Mouse (Mus musculus) intestine, embryonic 15.5 days (tissue): ENCODE results near the gene Cyp2d34. TPM values are rescaled to one million over a fixed set of nuclear protein-coding genes. Genes with fewer than 3 reads are reported as not detected.

Source experiments
- ATAC-seq: fragments of 200-750 bp; cut with Nextera tagmentation; 2 replicates; pipeline ENCODE4 v1.8.0; 2017; ENCODE audit warnings: moderate TSS enrichment, moderate library complexity
- H3K27ac ChIP-seq: fragments of 300-500 bp; sonication (generic); 2 replicates; pipeline ENCODE4 v1.5.1; 2015; ENCODE audit warnings: mild to moderate bottlenecking, inconsistent platforms
- H3K27me3 ChIP-seq: fragments of 300-500 bp; sonication (generic); replicated peaks from 2 replicates; pipeline ENCODE4 v1.6.1; 2015; ENCODE audit warnings: inconsistent platforms
- H3K36me3 ChIP-seq: fragments of 300-500 bp; sonication (generic); 2 replicates; pipeline ENCODE4 v1.6.1; 2015; ENCODE audit warnings: inconsistent platforms
- H3K4me1 ChIP-seq: fragments of 300-500 bp; sonication (generic); replicated peaks from 2 replicates; pipeline ENCODE4 v1.6.1; 2015; ENCODE audit warnings: inconsistent platforms
- H3K4me2 ChIP-seq: fragments of 300-500 bp; sonication (generic); replicated peaks from 2 replicates; pipeline ENCODE4 v1.6.1; 2015; ENCODE audit warnings: mild to moderate bottlenecking, inconsistent platforms
- H3K4me3 ChIP-seq: fragments of 300-500 bp; sonication (generic); replicated peaks from 2 replicates; pipeline ENCODE4 v1.5.1; 2015; ENCODE audit warnings: inconsistent platforms
- H3K9ac ChIP-seq: fragments of 300-500 bp; sonication (generic); 2 replicates; pipeline ENCODE4 v1.6.1; 2015; ENCODE audit warnings: inconsistent platforms
- H3K9me3 ChIP-seq: fragments of 300-500 bp; sonication (generic); 2 replicates; pipeline ENCODE4 v1.6.1; 2016; ENCODE audit warnings: inconsistent platforms
- WGBS: fragments of 180-500 bp; shearing (Covaris S2); methylation state at CpG from one replicate; pipeline ENCODE4 v1.1.7; 2015; 5-methylcytosine and 5-hydroxymethylcytosine counted together
- polyA plus RNA-seq: library from polyadenylated mRNA; unstranded; fragments of >200 nt; fragmentation: Nextera tagmentation; extraction: Ambion mirVana; gene quantifications from 2 replicates; pipeline ENCODE4 v1.2.1, GENCODE M21; 2015

Gene Cyp2d34
- polyA plus RNA-seq = not detected in 2 replicates

DNA sequence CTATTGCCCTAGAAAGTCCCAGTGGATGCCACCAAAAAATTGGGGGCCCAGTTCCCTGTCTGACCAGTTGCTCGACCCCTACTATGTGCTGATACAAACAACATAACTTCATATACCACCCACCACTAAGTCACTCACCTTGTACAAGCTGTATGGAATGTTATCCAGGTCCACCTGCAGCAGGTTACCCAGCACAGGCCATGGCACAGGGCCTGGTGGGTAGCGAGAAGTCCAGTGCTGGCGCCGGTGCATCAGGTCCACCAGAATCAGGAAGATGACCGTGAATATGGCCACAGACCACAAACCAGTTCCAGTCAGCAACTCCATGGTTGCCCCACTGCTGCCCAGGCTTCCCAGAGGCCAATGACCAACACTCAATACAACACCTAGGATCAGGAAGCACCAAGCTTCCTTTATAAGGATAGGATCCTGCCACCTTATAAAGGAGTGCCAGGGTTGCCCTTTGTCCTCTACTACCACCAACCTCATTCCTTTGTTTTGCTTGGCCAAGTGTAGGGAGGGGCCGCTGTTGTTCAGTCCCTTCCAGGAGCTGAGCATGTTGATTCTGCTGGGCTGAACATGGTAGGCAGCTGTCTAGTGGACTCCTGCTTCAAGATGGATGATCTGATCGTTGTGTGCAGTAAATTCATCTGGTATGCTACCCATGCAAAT lies at the start of gene Cyp2d34:
TSS of gene Cyp2d34 (minus strand) at position 416 of the 672 bp plus-strand sequence.
- H3K27ac ChIP-seq = no peak within 1 kb of the TSS
- H3K4me2 ChIP-seq = no peak within 1 kb of the TSS
- H3K27me3 ChIP-seq = no peaks in the 10 kb centered on the region
- no peaks in the 10 kb centered on the region for H3K36me3 ChIP-seq
- no peak for ATAC-seq
- H3K4me1 ChIP-seq = no peaks in the 10 kb centered on the region
- 89% methylated on average over 7 of the region's 7 CpGs for WGBS
- H3K9ac ChIP-seq = no peak within 1 kb of the TSS
- no peak within 1 kb of the TSS for H3K4me3 ChIP-seq
- H3K9me3 ChIP-seq = no peaks in the 10 kb centered on the region

DNA sequence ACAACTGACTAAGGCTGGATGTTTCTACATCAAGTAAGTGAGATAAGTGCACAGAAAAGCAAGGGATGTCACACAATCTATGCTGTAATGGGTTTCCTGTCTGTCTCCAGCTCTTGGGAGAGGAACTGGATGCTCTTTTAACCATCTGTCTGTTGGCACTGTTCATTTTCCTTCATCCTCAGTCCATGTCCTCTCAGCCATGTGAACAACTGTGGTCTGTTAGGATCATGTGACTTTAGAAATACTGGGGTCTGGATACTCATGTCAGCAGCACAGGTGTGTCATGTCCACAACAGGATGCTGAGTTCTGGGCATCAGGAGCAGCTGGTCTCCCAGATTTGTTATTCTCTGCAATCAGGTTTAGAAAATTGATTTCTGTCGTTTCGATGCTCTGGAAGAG lies 35.6 kb upstream of the Cyp2d34 start:
- Histone ChIP-seq H3K36me3 (no peaks in the 10 kb centered on the region), H3K27ac (no peak overlapping the region), H3K4me3 (no peak overlapping the region), H3K27me3 (no peaks in the 10 kb centered on the region), H3K9me3 (no peaks in the 10 kb centered on the region), H3K4me1 (no peaks in the 10 kb centered on the region), H3K9ac (no peak overlapping the region), H3K4me2 (no peak overlapping the region)
- WGBS = 73% methylated on average over 2 of the region's 2 CpGs
- no peak for ATAC-seq

DNA sequence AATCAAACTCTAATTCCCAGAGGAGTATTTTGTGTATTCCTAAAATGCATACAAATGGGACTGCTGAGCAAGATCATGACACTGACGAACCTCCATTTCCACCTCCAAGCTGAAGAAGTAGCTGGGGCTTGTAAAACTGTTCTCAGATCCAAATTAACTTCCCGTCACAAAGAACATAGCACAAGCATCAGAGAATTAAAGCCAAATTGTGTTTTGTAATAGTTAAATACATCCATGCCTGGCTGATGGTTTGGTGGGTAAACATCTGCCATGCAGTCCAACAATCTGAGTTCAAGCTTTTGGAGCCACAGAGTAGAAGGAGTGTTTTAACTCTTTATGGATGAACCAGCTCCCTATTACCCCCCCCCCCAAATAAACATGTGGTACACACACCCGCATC lies 23.6 kb upstream of the Cyp2d34 start:
- Histone ChIP-seq H3K4me3 (no peak overlapping the region), H3K9ac (no peak overlapping the region), H3K27me3 (no peaks in the 10 kb centered on the region), H3K4me1 (no peaks in the 10 kb centered on the region), H3K9me3 (no peaks in the 10 kb centered on the region), H3K27ac (no peak overlapping the region), H3K4me2 (no peak overlapping the region), H3K36me3 (no peaks in the 10 kb centered on the region)
- 72% methylated on average over 3 of the region's 3 CpGs for WGBS
- ATAC-seq = no peak

DNA sequence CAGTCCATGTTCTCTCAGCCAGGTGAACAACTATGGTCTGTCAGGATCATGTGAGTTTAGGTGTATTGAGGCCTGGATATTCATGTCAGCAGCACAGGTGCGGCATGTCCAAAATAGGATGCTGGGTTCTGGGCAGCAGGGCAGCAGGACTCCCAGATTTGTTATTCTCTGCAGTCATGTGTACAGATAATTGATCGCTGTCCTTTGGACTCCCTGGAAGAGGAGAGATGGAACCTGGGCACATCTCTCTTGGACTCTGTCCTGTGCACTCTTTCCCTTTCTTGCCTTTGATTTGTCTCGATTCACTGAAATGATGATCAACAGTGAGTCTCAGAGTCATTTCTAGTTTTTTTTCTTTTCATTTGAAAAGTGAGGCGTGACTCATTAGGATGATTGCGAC lies 23.0 kb upstream of the Cyp2d34 start:
- Histone ChIP-seq H3K9ac (no peak overlapping the region), H3K27ac (no peak overlapping the region), H3K36me3 (no peaks in the 10 kb centered on the region), H3K4me2 (no peak overlapping the region), H3K4me3 (no peak overlapping the region), H3K27me3 (no peaks in the 10 kb centered on the region), H3K9me3 (no peaks in the 10 kb centered on the region), H3K4me1 (no peaks in the 10 kb centered on the region)
- no peak for ATAC-seq
- 89% methylated on average over 5 of the region's 5 CpGs for whole genome bisulfite sequencing

DNA sequence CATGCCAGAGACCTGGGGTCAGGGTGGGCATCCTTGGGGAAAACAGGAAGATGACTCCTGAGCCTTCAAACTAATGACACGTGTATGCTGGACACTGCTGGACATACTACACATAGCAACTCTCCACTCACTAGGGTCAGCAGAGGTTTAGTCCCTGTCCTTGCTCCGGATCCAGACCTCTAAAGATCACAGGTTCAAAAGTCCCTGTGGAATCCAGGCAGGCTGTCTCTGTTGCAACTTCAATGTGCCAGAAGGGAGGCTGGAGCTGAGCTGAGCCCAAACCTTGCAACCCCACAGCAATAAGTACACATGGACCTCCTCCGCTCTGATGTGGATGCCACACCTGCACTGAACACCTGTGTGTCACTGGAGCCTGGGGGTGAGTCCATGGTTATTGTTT lies 22.0 kb upstream of the Cyp2d34 start:
- Histone ChIP-seq H3K4me3 (no peak overlapping the region), H3K36me3 (no peaks in the 10 kb centered on the region), H3K9me3 (no peaks in the 10 kb centered on the region), H3K27me3 (no peaks in the 10 kb centered on the region), H3K4me2 (no peak overlapping the region), H3K27ac (no peak overlapping the region), H3K9ac (no peak overlapping the region), H3K4me1 (no peaks in the 10 kb centered on the region)
- 79% methylated on average over 3 of the region's 3 CpGs for WGBS
- no peak for ATAC-seq

DNA sequence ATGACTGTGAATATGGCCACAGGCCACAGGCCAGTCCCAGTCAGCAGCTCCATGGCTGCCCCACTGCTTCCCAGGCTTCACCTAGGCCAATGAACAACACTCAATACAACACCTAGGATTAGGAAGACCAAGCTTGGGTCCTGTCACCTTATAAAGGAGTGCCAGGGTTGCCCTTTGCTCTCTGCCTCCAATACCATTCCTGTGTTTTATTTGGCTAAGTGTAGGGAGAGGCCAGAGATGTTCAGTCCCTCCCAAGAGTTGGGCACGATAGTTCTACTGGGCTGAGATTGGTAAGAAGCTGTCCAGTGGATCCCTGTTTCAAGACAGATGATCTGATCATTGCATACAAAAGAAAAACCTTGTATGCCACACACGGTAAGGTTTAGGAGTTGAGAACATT lies 21.2 kb upstream of the Cyp2d34 start:
- Histone ChIP-seq H3K36me3 (no peaks in the 10 kb centered on the region), H3K27ac (no peak overlapping the region), H3K4me1 (0 out of 2 replicates have a peak, but pooled peaks cover 3% of the 10 kb centered on the region), H3K4me3 (no peak overlapping the region), H3K27me3 (no peaks in the 10 kb centered on the region), H3K9me3 (no peaks in the 10 kb centered on the region), H3K9ac (no peak overlapping the region), H3K4me2 (no peak overlapping the region)
- 73% methylated on average over 2 of the region's 2 CpGs for WGBS
- no peak for ATAC-seq

DNA sequence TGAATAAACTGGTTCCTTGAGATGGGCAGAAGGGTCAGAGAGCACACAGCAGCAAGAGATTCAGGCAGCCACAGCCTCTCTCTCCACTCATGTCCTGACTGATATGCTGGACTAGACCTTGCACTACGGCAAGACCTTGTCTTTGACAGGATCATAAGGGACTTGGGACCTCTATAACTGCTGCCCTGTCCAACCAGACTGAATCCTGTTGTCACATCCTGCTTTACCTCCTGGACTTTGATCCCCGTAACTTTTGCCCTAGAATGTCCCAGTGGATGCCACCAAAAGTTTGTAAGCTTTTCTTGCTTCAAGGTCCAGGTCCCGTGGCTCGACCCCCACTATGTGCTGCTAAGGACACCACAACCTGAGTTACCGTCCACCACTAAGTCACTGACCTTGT lies 20.6 kb upstream of the Cyp2d34 start:
- no peaks in the 10 kb centered on the region for H3K27me3 ChIP-seq
- ATAC-seq = no peak; the same call in 1 of the 2 replicates
- H3K27ac ChIP-seq = no peak overlapping the region
- no peak overlapping the region for H3K9ac ChIP-seq
- 80% methylated on average over 5 of the region's 5 CpGs for WGBS
- no peaks in the 10 kb centered on the region for H3K36me3 ChIP-seq
- no peak overlapping the region for H3K4me2 ChIP-seq
- H3K4me1 ChIP-seq = 0 out of 2 replicates have a peak, but pooled peaks cover 6% of the 10 kb centered on the region
- no peak overlapping the region for H3K4me3 ChIP-seq
- H3K9me3 ChIP-seq = no peaks in the 10 kb centered on the region

DNA sequence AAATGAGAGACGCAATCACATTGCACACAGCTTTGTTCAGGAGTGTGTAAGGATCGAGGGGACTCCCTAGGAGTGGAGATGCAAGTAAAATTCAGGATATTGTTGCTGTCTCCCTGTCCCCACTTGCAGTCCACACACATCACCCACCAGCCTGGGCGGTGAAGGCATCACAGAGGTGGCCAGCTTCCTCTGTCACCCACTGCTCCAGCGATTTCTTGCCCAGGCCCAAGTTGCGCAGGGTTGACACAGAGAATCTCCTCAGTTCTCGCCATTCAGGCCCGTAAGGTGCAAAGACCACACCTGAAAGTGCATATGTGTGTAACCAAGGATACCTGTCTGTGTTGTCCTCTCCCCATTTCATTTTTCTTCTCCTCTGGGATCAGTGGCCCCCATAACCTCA lies 19.5 kb upstream of the Cyp2d34 start:
- Histone ChIP-seq H3K27ac (no peak overlapping the region), H3K36me3 (no peaks in the 10 kb centered on the region), H3K9ac (no peak overlapping the region), H3K27me3 (no peaks in the 10 kb centered on the region), H3K4me3 (no peak overlapping the region), H3K9me3 (no peaks in the 10 kb centered on the region), H3K4me2 (no peak overlapping the region), H3K4me1 (0 out of 2 replicates have a peak, but pooled peaks cover 6% of the 10 kb centered on the region)
- no peak for ATAC-seq
- 91% methylated on average over 7 of the region's 7 CpGs for WGBS

DNA sequence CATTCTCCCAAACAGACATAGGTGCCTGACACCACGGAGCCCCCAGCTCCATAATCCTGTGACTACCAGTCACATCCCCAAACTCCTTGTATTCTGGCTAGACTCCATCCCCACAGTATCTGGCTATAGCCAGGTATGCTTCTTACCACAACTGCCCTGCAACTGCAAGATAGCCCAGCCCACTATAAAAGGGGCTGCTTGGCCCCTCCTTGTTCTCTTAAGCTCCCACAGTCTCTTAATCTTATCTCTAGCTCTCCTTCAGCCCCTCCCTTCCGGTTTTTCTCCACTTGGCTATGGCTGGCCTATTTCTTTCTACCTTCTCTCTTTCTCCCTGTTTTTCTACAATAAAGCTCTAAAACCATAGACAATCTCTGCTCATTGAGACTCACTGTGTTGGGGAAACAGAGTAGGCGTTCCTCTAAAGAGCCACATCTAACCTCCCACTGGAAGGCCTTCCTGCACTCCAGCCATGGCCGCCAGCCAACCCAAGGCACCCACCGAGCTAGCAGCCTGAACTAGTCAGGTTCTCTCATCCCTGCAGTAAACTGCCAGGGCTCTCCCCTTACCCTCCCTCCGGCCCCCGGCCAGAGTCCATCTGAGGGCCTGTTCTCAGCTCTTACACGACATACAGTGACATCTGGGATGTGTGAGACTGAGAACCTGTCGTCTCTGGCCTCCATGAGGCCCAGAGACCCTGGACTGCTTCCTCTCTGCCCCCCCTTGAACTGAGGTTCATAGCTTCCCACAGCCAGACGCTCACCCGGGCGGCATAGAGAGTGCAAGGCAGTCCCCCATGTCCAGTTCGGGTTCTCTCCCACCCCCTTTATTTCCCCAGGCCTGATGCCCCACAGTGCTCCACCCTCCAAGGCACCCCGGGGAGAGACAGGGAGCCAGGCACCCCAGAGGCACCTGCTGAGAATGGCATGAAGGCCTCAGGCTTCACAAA lies 16.7 kb upstream of the Cyp2d34 start:
- Histone ChIP-seq H3K27ac (no peak overlapping the region), H3K36me3 (no peaks in the 10 kb centered on the region), H3K9me3 (no peaks in the 10 kb centered on the region), H3K9ac (no peak overlapping the region), H3K4me3 (no peak overlapping the region), H3K4me1 (0 out of 2 replicates have a peak, but pooled peaks cover 6% of the 10 kb centered on the region), H3K27me3 (no peaks in the 10 kb centered on the region), H3K4me2 (no peak overlapping the region)
- ATAC-seq = peak; percentile 84
- 77% methylated on average over 14 of the region's 14 CpGs for WGBS

DNA sequence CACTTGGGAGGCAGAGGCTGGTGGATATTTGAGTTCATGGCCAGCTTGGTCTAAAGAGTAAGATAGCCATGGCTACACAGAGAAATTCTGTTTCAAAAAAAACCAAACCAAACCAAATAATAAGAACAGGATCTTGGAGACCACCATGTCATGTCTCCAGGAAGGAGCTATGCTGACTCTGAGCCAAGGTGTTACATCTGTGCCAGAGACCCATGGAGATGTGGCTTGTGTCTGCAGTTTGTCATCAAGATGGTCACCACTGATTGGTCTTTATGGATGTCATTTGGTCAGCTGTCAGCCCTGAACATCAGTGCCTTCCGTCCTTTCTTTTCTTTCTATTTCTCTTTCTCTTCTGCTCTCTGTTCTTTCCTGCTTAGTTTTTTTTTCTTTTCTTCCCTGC lies 14.2 kb upstream of the Cyp2d34 start:
- 82% methylated on average over 1 of the region's 1 CpGs for WGBS

DNA sequence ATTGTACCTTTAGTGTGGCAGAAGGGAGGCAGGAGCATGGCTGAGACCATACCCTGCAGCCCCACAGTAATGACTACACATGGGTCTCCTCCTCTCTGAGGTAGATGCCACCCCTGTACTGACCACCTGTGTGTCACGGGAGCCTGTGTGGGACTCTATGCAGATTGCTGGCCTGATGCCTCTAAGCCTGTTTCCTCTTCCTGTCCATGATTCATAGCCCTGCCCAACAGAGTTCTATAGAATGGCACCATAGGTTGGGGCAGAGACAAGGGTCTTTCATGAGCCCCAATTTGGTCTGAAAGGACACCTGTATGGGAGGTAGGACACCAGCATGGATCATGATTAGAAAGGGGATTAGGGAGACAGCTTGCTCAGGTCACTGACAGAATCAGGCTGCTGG lies 1.2 kb upstream of the Cyp2d34 start:
- Histone ChIP-seq H3K4me1 (no peaks in the 10 kb centered on the region), H3K9ac (no peak overlapping the region), H3K9me3 (no peaks in the 10 kb centered on the region), H3K4me3 (no peak overlapping the region), H3K27me3 (no peaks in the 10 kb centered on the region), H3K27ac (no peak overlapping the region), H3K4me2 (no peak overlapping the region), H3K36me3 (no peaks in the 10 kb centered on the region)
- 73% methylated on average over 1 of the region's 1 CpGs for WGBS
- ATAC-seq = 0 out of 2 replicates have a peak, but pooled peaks have one; percentile 3

More for the DNA sequence above, 14.2 kb upstream of the Cyp2d34 start:
- 0 out of 2 replicates have a peak, but pooled peaks cover 6% of the 10 kb centered on the region for H3K4me1 ChIP-seq
- H3K9me3 ChIP-seq = no peaks in the 10 kb centered on the region
- H3K36me3 ChIP-seq = no peaks in the 10 kb centered on the region
- no peak overlapping the region for H3K4me2 ChIP-seq
- H3K27me3 ChIP-seq = no peaks in the 10 kb centered on the region
- ATAC-seq = no peak
- no peak overlapping the region for H3K9ac ChIP-seq
- no peak overlapping the region for H3K27ac ChIP-seq
- H3K4me3 ChIP-seq = no peak overlapping the region

DNA sequence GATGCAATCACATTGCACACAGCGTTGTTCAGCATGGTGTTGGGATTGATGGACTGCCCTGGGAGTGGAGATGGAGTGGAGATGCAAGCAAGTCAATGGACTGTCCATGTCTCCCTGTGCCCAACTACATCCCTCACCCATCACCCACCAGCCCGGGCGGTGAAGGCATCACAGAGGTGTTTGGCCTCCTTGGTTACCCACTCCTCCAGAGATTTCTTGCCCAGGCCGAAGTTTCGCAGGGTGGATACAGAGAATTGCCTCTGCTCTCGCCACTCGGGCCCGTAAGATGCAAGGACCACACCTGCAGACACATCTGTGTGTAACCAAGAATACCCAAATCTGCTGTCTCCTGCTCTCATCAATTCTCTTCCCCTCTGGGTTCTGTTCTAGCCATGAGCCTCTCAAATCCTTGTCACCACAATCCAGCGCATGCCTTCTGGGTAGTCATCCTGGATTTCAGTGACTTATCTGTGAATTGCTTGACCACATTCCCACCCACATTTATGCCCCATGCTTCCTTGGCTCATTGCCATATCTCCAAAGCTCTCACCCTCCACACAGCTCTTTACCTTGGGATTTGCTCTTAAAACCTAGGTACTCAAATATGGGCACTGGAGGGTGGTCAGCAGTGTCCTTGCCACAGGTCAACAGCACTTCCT lies 2.3 kb downstream of the Cyp2d34 start:
- ATAC-seq = no peak
- Histone ChIP-seq H3K4me2 (no peak overlapping the region), H3K9me3 (no peaks in the 10 kb centered on the region), H3K4me1 (no peaks in the 10 kb centered on the region), H3K9ac (no peak overlapping the region), H3K27me3 (no peaks in the 10 kb centered on the region), H3K27ac (no peak overlapping the region), H3K4me3 (no peak overlapping the region), H3K36me3 (no peaks in the 10 kb centered on the region)
- 90% methylated on average over 9 of the region's 9 CpGs for WGBS
